Mouse (Mus musculus): ENCODE results near the gene Vmn1r33.
"Not testable (repeated sequence)": the region's sequence is repeated elsewhere in the genome, so short reads cannot be mapped to it uniquely, and the experiment has no call there.

The Vmn1r33 gene

DNA sequence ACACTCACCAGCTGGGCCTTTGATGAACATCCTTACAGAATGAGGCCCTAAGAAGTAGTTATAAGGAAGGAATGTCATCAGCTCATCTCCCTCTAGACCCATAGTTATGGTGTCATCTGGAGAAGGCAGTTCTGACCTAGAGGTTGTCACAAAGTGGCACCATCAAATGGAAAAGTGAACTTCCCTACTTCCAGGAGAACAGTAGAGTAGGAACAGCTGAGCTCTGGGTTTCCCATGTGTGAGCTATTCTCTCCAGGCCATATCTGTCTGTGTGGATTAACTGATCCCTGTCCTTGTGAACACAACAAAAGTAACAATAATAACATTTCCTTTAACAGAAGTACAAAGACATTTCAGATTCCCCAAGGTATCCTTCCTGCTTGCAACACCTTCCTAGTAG is at the start of gene Vmn1r33:
Vmn1r33 (minus strand) TSS at position 101 of the 400 bp plus-strand sequence.
- in situ Hi-C loops (cut with MboI; ENCODE audit: low sequenced_read_pairs), result not testable (repeated sequence)

- in situ Hi-C loops (cut with MboI; ENCODE audit: low sequenced_read_pairs), result no loop called here
Observed at GRCm38 (mm10) chr6:66643779-66644178, 25.7 kb upstream of the Vmn1r33 start, which contains the start of gene Vmn1r34. Vmn1r34 (minus strand) TSS chr6:66643879.

DNA sequence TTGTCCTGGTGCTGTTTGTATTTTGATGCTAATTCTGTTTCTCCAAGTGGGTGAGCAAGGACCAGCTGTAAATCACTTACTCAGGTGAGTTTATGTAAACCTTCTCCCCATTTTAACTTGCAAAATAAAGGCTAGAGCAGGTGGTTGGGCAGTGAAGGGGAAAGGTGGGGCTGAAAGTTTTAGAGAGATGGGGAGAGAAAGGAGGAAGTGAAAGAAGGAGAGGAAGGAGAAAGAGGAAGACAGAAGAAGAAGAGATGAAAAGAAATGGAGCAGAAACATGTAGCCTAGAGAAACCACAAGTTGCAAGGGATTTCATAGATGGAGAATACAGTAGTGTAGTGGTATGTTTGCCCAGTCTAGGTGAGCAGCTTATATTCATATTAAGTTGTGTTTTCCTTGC is 22.3 kb downstream of the Vmn1r33 start:
- in situ Hi-C loops (cut with MboI; ENCODE audit: low sequenced_read_pairs), result no loop called here

All from CH12F3 (cell line).